Mouse (Mus musculus): ENCODE measurements around the gene Kazn.

Kazn gene

GRCm38 (mm10) chr4:142057529-142058216 lies 181.5 kb downstream of the Kazn start:
- DNase-seq (ENCODE audit: low read depth, low spot score): no peak

- no peak for DNase-seq (ENCODE audit: low read depth, low spot score)
Observed at GRCm38 (mm10) chr4:142055600-142055999, 183.6 kb downstream of the Kazn start.

GRCm38 (mm10) chr4:142054580-142054979 lies 184.6 kb downstream of the Kazn start:
- DNase-seq (ENCODE audit: low read depth, low spot score): no peak

GRCm38 (mm10) chr4:142053661-142054448 lies 185.3 kb downstream of the Kazn start:
- no peak for DNase-seq (ENCODE audit: low read depth, low spot score)

- DNase-seq (ENCODE audit: low read depth, low spot score): no peak
Observed at GRCm38 (mm10) chr4:142053261-142053660, 185.9 kb downstream of the Kazn start.

- DNase-seq (ENCODE audit: low read depth, low spot score): no peak
Observed at GRCm38 (mm10) chr4:142052391-142053132, 186.6 kb downstream of the Kazn start.

Measured in embryo, embryonic 11.5 days (tissue).